Mouse (Mus musculus): ENCODE results near the gene Igf1.

Gene Igf1

DNA sequence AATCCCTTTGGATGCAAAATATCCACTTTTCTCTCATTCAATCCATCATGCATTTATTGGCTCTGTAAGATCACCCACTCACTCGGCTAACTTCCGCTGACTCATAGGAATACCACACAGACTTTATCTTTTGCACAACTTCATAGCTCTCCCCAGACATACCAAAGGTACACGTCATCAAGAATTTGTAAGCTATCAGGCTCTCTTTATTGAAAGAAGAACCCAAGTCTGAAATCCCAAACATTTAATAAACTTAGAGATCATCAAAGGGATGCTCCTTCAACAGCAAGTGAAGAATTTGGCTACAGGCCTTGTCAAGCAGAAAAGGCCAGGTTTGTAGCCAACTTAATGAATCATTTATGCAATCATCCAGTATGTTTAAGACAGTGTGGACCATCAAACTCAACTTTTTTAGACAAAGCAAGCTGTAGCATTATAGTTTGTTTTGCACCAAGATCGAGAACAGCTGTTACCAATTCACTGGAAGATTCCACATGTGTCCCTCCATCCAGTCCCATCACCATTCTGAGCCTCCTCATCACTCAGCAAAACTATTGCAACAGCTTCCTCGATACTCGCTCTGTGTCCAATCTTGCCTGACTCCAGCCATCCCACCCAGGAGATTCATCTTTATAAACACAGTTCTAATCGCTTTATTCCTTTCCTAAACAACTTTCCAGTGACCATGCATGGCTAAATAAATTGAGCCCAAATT lies 22.2 kb downstream of the Igf1 start:
- in situ Hi-C loops (cut with MboI; ENCODE audit: low pct_unique_long_range_greater_than_20kb in 1 of 2, low sequenced_read_pairs in 2 of 2, unreplicated experiment in 1 of 2), result no loop called here

DNA sequence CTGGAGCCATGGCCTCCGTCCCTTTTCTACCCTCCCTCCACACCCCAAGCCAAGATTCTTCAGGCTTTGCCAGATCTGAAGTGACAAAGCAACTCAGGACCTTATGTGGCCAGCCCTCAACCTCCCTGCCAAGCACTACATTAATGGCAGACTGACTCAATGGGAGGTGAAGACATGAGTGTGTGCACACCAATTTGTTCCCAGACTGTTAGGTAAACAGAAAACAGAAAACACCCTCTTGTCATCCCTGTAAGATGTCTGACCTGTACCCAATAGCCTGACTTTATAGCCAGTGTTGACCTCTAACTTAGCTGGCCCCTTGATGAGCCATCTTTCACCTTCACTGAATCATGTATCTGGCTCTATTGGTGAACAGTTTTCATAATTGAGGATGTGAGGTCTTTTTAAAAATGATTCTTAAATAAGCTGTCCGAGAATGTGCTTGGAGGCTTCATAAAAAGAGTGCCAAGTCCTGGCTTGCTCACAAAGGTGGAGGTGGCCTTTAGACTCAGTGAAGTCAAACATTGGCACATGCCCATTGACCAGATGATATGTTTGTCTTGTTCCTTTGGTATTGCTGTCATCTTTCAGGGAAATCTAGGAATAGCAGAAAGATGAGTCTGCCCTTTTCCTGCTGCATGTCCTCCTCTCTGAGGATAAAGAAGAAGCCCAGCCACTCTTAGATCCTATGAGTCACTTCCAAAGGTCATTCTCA lies 27.4 kb downstream of the Igf1 start:
- in situ Hi-C loops (cut with MboI; ENCODE audit: low pct_unique_long_range_greater_than_20kb in 1 of 2, low sequenced_read_pairs in 2 of 2, unreplicated experiment in 1 of 2), result no loop called here

DNA sequence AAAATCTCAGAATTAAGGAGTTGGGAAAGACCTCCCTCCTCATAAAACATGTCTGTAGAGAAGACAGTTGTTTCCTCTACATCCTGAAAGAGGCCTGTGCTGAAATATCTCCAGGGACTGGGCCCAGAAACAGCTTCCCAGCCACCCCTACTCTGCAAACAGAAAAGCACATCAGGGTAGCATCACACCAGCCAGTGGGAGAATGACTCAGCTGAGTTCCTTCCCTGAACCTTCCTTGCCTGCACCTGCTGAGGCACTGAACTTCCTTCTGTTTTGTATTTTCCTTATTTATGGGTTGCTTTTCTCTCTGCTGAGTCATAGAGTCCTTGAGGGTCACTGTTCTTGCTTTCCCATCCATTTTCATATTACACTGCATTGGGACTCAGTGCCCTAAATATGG lies 31.8 kb downstream of the Igf1 start:
- in situ Hi-C loops (cut with MboI; ENCODE audit: low pct_unique_long_range_greater_than_20kb in 1 of 2, low sequenced_read_pairs in 2 of 2, unreplicated experiment in 1 of 2), result no loop called here

DNA sequence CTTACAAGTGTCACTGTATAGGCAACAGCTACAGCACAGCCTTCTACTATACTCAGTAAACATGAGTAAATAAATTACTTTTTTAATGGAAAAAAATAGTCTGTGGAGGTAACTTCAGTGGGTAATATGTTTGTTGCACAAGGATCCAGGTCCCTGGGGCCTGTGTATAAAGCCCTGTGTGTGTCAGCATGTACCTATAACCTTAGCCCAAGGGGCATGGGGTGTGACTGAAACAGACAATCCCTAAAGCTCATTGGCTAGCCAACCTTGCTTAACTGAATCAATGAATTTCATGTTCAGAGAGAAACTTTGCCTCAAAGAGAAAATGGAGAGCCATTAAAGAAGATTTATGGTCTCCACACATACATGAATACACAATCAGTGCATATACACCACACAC lies 34.2 kb downstream of the Igf1 start:
- in situ Hi-C loops (cut with MboI; ENCODE audit: low pct_unique_long_range_greater_than_20kb in 1 of 2, low sequenced_read_pairs in 2 of 2, unreplicated experiment in 1 of 2), result no loop called here

DNA sequence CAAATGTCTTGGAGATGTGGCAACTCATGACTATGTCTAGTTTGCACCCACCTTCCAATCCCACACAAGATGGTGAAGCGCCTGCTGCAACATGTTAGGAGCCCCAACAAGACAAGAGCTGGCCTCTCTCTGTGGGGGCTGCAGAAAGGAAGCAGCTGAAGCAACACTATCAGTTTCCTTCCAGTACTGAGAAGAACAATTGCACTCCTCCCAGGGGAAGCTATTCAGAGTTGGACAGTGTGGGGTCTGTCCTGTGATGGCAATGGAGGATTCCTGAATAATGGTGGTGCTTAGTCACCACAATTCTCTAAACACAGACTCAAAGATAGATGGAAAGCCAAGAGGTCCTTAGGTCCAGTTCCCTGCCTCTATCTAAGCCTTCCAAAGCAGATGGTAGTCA lies 35.2 kb downstream of the Igf1 start:
- in situ Hi-C loops (cut with MboI; ENCODE audit: low pct_unique_long_range_greater_than_20kb in 1 of 2, low sequenced_read_pairs in 2 of 2, unreplicated experiment in 1 of 2), result no loop called here

DNA sequence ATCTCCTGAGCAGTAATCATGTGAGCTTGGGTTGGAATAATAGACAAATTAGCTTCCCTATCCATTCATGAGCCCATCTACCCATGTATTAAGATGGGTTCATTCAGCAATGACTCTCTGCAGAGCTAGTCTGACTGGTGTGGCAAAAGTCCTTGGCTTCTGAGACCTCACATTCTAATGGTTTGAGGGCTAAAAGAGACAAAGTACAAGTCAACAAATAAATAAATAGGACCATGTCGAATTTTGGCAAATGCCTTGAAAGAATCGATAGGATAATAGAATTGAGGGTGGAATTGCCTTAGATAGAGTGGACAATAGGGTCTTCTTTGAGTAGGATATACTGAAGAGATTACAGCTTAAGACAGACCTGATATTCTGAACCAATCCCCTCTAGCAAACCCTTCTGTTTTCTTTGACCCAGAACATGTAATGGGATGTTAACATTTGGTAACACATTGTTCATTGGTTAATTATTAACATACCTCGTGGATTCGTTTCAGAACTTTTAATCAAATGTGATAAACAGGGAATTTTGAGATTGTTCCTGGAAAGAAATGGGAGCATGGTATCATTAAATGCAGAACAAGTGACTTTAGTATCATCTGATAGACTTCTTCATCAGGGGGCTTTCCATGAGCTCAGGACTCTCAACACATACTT lies 36.5 kb downstream of the Igf1 start:
- in situ Hi-C loops (cut with MboI; ENCODE audit: low pct_unique_long_range_greater_than_20kb in 1 of 2, low sequenced_read_pairs in 2 of 2, unreplicated experiment in 1 of 2), result no loop called here

DNA sequence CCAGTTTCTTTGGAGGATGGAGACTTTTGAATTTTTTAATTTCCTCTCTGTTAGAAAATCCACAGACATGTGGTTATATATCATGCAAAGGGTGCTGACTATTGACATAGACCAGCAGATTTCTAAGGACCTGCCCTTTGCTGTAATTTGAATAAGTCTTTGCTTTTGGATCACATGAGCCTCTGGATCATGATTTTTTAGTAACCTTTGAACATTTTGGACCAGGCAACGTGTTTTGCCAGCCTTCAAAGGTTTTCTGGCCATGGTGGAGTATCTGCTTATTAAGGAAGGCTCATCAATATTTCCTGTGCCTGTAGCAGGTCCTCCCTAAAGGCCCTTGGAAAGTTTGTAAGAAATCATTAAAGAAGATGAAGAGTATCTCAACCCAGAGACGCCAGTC lies 37.3 kb downstream of the Igf1 start:
- in situ Hi-C loops (cut with MboI; ENCODE audit: low pct_unique_long_range_greater_than_20kb in 1 of 2, low sequenced_read_pairs in 2 of 2, unreplicated experiment in 1 of 2), result no loop called here

DNA sequence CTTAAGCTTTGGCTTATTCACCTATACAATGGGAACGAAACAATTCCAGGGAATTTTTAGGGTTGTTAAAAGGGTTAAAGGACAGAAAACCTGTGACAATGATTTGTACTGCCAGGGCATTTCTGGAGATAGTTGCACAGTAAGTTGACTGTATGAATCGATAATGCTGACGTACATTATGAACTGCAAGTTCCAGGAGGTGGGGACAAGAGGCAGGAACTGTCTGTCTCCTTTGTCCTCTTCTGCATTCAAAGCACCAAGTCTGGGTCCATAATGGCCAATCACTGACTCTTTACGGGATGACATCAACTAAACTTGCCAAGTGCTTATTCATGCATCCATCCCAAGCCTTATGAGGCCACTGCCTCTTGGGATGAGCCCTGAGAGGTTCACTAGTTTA lies 39.3 kb downstream of the Igf1 start:
- in situ Hi-C loops (cut with MboI; ENCODE audit: low pct_unique_long_range_greater_than_20kb in 1 of 2, low sequenced_read_pairs in 2 of 2, unreplicated experiment in 1 of 2), result no loop called here

DNA sequence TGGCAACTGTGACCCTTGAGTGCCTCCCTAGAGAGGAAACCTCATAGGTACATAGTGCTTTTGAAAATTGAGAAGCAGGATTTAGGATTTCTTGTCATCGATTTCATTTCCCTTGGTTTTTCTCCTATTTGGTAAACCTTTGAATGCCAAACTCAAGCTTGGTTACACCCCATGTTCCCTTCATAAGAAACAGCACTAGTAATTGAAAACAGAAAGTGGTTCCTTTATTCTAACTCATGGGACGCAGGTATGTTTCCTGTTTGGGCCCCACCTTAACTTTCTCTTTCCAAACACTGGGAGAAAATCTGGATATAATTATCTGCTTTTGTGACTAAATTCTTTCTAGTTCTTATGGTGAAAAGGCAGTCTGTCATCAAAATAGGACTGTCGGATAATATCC lies 40.8 kb downstream of the Igf1 start:
- in situ Hi-C loops (cut with MboI; ENCODE audit: low pct_unique_long_range_greater_than_20kb in 1 of 2, low sequenced_read_pairs in 2 of 2, unreplicated experiment in 1 of 2), result no loop called here

DNA sequence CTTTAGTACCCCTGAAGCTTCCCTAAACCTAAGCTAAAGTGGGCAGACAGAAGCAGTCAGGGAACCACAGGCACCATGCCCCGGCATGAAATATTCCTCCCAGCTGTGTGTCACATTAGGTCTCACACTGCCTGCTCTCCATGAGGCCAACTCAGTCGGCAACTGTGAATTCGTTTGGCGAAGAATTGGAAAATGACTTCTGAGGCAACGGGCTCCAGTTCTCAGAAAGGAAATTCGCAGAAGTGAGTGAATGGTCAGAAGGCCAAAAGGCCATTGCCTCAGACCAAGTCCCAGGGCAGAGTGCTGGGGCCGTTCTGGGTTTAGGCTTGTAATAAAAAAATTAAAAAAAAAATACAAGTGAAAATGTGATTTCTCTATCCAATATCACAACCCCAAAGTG lies 43.9 kb downstream of the Igf1 start:
- in situ Hi-C loops (cut with MboI; ENCODE audit: low pct_unique_long_range_greater_than_20kb in 1 of 2, low sequenced_read_pairs in 2 of 2, unreplicated experiment in 1 of 2), result no loop called here

DNA sequence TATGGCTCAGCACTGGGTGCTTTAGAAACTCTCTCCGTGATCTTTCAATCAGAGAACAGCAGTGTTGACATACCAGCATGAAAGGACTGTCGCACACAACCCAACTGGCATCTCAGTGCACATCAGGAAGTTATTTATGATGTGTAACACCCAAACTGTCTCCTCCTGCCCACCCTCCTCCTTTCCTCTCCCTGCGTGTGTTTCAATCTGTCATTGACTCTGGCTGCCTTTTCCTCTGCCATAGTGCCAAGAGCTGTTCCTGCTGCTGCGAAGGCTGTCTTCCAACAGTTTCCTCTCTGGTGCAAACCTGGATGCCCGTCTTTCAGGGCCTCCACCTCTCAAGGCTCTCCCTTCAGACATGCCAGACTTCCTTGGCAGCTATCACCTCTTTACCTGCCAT lies 46.3 kb downstream of the Igf1 start:
- in situ Hi-C loops (cut with MboI; ENCODE audit: low pct_unique_long_range_greater_than_20kb in 1 of 2, low sequenced_read_pairs in 2 of 2, unreplicated experiment in 1 of 2), result no loop called here

DNA sequence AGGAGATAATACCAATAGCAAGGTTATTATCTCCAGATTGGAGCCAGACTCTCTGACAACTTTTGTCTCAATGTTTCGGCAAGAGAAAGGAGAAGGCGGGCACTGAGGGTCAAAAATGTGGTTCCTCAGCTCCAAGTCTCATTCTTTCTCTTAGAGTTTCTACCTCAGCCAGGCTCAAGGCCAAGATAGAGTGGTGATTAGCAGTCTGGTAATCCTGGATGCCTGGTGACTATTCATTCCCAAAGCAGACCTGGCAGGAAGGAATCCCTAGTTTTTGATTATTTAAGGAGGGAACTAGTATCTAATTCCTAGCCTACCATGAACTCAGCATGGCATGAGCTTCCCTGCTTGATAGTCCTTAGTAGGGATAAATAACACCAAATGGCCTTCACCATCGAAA lies 47.0 kb downstream of the Igf1 start:
- in situ Hi-C loops (cut with MboI; ENCODE audit: low pct_unique_long_range_greater_than_20kb in 1 of 2, low sequenced_read_pairs in 2 of 2, unreplicated experiment in 1 of 2), result no loop called here

DNA sequence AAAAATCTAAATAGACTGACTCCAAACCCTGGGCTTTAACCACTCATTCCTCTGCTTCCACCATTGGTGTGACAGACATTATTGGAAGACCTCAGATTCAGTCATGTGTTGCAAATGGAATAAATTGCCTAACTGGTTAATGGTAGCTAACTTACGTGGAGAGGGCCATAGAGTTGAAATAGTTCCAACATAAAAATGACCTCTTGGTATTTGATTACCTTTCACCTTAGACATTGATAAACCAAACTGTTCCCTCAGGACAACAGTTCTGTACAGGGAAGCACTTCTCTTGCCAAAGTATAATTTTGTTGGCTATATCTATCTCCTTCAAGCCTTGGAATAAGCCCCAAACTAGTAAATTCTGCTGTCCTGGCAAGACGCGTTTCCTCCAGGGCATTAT lies 48.1 kb downstream of the Igf1 start:
- in situ Hi-C loops (cut with MboI; ENCODE audit: low pct_unique_long_range_greater_than_20kb in 1 of 2, low sequenced_read_pairs in 2 of 2, unreplicated experiment in 1 of 2), result no loop called here

DNA sequence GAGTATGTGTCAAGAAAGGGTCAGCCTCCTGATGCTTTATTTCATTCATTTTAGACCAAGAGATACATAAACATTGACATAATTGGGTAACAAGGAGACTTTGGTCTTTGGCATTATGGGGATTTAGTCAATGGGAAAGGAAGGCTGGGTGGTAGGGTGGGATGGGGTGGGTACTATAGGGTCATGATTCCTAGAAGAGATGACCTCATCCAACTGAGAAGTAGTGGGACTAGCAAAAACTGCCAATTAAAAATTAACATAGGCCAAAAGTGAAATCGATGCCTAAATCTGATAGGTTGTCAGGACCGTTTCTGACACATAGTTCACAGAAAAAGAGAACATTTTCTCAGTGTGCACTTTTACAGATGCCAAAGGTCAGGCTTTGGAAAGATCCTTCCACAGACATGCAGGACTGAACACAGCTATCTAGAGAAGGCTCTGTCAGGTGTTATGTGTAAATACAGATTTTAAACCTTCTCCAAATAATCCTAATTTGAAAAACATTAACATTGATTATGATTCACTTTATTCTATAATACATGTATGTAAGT lies 48.8 kb downstream of the Igf1 start:
- in situ Hi-C loops (cut with MboI; ENCODE audit: low pct_unique_long_range_greater_than_20kb in 1 of 2, low sequenced_read_pairs in 2 of 2, unreplicated experiment in 1 of 2), result no loop called here

DNA sequence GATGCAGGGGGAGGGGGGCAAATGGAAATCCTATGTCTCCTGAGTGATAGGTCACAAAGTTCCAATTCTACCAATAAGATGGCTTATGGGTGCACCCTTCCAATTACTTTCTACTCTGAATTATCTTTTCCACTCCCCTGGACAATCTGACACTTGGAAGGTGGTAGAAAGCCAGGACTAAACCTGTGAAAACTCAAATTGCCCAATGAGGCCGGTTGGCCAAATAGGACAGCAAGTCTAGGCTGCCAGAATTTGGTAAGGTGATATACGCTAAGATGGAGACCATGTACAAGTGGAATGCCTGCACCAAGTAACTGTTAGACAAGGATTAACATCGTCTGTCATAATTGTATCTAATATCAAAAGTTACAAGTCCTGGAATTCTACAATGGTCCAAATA lies 55.8 kb downstream of the Igf1 start:
- in situ Hi-C loops (cut with MboI; ENCODE audit: low pct_unique_long_range_greater_than_20kb in 1 of 2, low sequenced_read_pairs in 2 of 2, unreplicated experiment in 1 of 2), result no loop called here

DNA sequence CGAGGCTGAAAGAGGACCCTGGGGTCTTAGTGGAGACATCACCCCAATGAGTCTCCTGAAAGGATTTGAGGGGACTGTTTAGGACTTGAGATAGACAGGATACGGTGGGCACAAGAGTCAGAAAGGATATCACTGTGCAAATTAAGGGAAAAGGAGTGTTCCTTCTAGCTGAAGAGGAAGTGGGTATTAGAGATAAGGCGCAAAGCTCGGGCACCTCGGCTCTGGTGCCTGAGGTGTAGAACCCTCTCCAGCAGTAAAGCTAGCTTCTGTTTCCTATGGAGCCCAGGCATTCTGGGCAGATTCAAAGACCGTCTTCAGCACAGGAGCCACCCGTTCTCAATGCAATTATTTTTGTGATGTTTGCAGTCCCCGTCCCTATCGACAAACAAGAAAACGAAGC lies 56.9 kb downstream of the Igf1 start:
- in situ Hi-C loops (cut with MboI; ENCODE audit: low pct_unique_long_range_greater_than_20kb in 1 of 2, low sequenced_read_pairs in 2 of 2, unreplicated experiment in 1 of 2), result no loop called here

DNA sequence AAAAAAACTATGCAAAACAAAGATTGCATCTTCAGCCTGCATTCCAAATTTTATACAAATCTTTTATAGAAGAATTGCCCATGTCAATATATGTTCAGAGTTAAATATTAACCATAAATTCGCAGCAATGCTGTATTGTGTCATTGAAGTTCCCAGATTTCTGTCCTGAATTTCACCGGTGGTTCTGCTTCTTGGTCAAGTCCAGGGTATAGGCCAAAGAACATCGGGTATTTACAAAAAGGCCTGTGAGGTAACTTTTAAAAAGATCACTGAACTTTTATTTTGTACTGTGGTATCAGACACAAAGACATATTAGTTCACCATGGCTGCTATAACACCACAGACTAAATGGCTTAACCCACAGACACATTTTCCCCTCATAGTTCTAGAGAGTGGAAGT lies 57.7 kb downstream of the Igf1 start:
- in situ Hi-C loops (cut with MboI; ENCODE audit: low pct_unique_long_range_greater_than_20kb in 1 of 2, low sequenced_read_pairs in 2 of 2, unreplicated experiment in 1 of 2), result no loop called here

DNA sequence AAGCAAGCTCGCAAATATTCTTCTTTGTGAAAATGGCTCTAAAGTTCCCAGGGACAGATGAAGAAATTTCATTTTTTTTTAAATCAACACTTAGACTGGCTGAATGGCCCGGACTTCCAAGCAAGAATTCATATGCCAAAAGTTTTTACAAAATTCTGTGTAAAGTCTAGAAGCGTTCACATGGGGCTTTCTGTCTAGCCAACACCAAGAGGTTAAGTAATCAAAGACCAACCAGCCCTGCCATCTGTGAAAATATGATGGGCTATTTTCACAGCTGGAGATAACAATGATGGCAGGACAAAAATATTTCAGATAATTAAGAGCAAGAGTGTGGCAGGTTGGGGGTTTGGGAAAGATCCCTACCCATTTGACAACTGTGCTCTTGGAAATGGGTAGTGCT lies 64.2 kb downstream of the Igf1 start:
- in situ Hi-C loops (cut with MboI; ENCODE audit: low pct_unique_long_range_greater_than_20kb in 1 of 2, low sequenced_read_pairs in 2 of 2, unreplicated experiment in 1 of 2), result no loop called here

DNA sequence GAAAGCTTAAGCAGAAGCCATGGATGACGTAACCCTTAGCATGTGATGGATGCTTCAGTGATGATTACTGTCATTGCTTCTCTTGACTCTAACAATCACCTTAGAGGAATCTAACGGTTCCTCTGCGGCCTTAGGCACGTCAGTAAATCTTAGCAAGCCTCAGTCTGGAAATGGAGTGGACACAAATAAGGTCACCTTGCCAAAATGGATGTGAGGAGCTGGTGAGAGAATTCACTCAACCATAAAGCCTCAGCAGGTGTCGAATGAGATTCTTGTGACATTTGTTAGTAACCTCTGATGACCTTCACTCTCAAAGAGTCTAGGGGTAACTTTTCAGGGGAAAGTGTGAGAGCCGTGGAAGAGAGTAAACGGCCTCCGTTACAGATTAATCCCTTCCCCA lies 68.5 kb downstream of the Igf1 start:
- in situ Hi-C loops (cut with MboI; ENCODE audit: low pct_unique_long_range_greater_than_20kb in 1 of 2, low sequenced_read_pairs in 2 of 2, unreplicated experiment in 1 of 2), result no loop called here

Data from mouse embryonic stem cell (cell line).